Mouse (Mus musculus) forebrain, embryonic 11.5 days (tissue): ENCODE data around the gene Ugt1a8. TPM values are rescaled to one million over a fixed set of nuclear protein-coding genes. Genes with fewer than 3 reads are reported as not detected.

ENCODE experiments used
- ATAC-seq: fragments of 200-750 bp; cut with Nextera tagmentation; replicated peaks from 2 replicates; pipeline ENCODE4 v1.8.0; 2017; ENCODE audit warnings: moderate TSS enrichment; ENCODE audit not compliant: low FRiP score
- DNase-seq: peaks from one replicate; pipeline ENCODE4 v3.0.0-alpha.2; 2017; ENCODE audit warnings: low spot score
- H3K27ac ChIP-seq: fragments of 300-500 bp; sonication (generic); 2 replicates; pipeline ENCODE4 v1.5.1; 2014; ENCODE audit warnings: low read depth, low read length
- H3K27me3 ChIP-seq: fragments of 300-500 bp; sonication (generic); 2 replicates; pipeline ENCODE4 v1.6.1; 2014; ENCODE audit warnings: mild to moderate bottlenecking, low read length, mixed read lengths; ENCODE audit not compliant: control insufficient read depth, insufficient read depth
- H3K36me3 ChIP-seq: fragments of 300-500 bp; sonication (generic); 2 replicates; pipeline ENCODE4 v1.6.1; 2014; ENCODE audit warnings: mild to moderate bottlenecking, low read length, moderate library complexity, mixed read lengths; ENCODE audit not compliant: control insufficient read depth, insufficient read depth
- H3K4me1 ChIP-seq: fragments of 300-500 bp; sonication (generic); replicated peaks from 2 replicates; pipeline ENCODE4 v1.6.1; 2014; ENCODE audit warnings: low read length, mixed read lengths; ENCODE audit not compliant: control insufficient read depth, insufficient read depth
- H3K4me2 ChIP-seq: fragments of 300-500 bp; sonication (generic); 2 replicates; pipeline ENCODE4 v1.6.1; 2014; ENCODE audit warnings: low read depth, mild to moderate bottlenecking, low read length, moderate library complexity, mixed read lengths; ENCODE audit not compliant: severe bottlenecking
- H3K4me3 ChIP-seq: fragments of 300-500 bp; sonication (generic); 2 replicates; pipeline ENCODE4 v1.5.1; 2014; ENCODE audit warnings: low read depth, low read length
- H3K9ac ChIP-seq: fragments of 300-500 bp; sonication (generic); 2 replicates; pipeline ENCODE4 v1.6.1; 2014; ENCODE audit warnings: low read length
- H3K9me3 ChIP-seq: fragments of 300-500 bp; sonication (generic); 2 replicates; pipeline ENCODE4 v1.6.1; 2016; ENCODE audit warnings: low read length, mixed read lengths; ENCODE audit not compliant: control insufficient read depth
- WGBS: fragments of 180-500 bp; shearing (Covaris S2); extraction: QIAGEN DNeasy Blood & Tissue Kit; methylation state at CpG from one replicate; pipeline ENCODE4 v1.1.7; 2014; 5-methylcytosine and 5-hydroxymethylcytosine counted together
- polyA plus RNA-seq: library from polyadenylated mRNA; unstranded; fragments of >200 nt; fragmentation: Nextera tagmentation; extraction: Ambion mirVana; gene quantifications from 2 replicates; pipeline ENCODE4 v1.2.1, GENCODE M21; 2014

Gene Ugt1a8
- polyA plus RNA-seq, 1 experiment from 2014 or later: not detected

GRCm38 (mm10) chr1:88211812-88212211, 124.2 kb downstream of the Ugt1a8 start, which contains the start of gene Ugt1a1:
Gene Ugt1a1 (plus strand): TSS chr1:88211959.
- peak; percentile 59 for DNase-seq
- Histone ChIP-seq H3K27me3 (no peaks in the 10 kb centered on the region), H3K4me1 (no peaks in the 10 kb centered on the region), H3K36me3 (no peaks in the 10 kb centered on the region), H3K4me3 (no peak within 1 kb of the TSS), H3K9ac (no peak within 1 kb of the TSS), H3K9me3 (peaks cover 51% of the 10 kb centered on the region), H3K27ac (no peak within 1 kb of the TSS), H3K4me2 (no peak within 1 kb of the TSS)
- ATAC-seq: 0 out of 2 replicates have a peak, but pooled peaks have one; percentile 4
- WGBS: 68% methylated on average over 8 of the region's 8 CpGs

- Histone ChIP-seq H3K9me3 (peaks cover 58% of the 10 kb centered on the region), H3K4me1 (no peaks in the 10 kb centered on the region), H3K27me3 (no peaks in the 10 kb centered on the region), H3K4me3 (no peak overlapping the region), H3K4me2 (no peak overlapping the region), H3K36me3 (no peaks in the 10 kb centered on the region), H3K27ac (no peak overlapping the region), H3K9ac (no peak overlapping the region)
- peak; percentile 16 for ATAC-seq
- WGBS: 61% methylated on average over 8 of the region's 8 CpGs
- DNase-seq: peak; percentile 55
Observed at GRCm38 (mm10) chr1:88212341-88213045, 124.9 kb downstream of the Ugt1a8 start.

- Histone ChIP-seq H3K4me3 (no peak overlapping the region), H3K4me2 (no peak overlapping the region), H3K27ac (no peak overlapping the region), H3K9me3 (peaks cover 60% of the 10 kb centered on the region), H3K4me1 (no peaks in the 10 kb centered on the region), H3K36me3 (no peaks in the 10 kb centered on the region), H3K27me3 (no peaks in the 10 kb centered on the region), H3K9ac (no peak overlapping the region)
- no peak for DNase-seq
- 79% methylated on average over 1 of the region's 1 CpGs for WGBS
- no peak for ATAC-seq
Observed at GRCm38 (mm10) chr1:88213061-88213460, 125.4 kb downstream of the Ugt1a8 start.

GRCm38 (mm10) chr1:88213766-88214461, 126.3 kb downstream of the Ugt1a8 start:
- ATAC-seq (no peak), DNase-seq (peak; percentile 66)
- WGBS: 86% methylated on average over 2 of the region's 2 CpGs
- H3K9ac ChIP-seq: no peak overlapping the region
- H3K4me2 ChIP-seq: no peak overlapping the region
- no peaks in the 10 kb centered on the region for H3K27me3 ChIP-seq
- H3K4me1 ChIP-seq: no peaks in the 10 kb centered on the region
- H3K36me3 ChIP-seq: no peaks in the 10 kb centered on the region
- H3K27ac ChIP-seq: no peak overlapping the region
- peaks cover 60% of the 10 kb centered on the region for H3K9me3 ChIP-seq
- H3K4me3 ChIP-seq: no peak overlapping the region

- 80% methylated on average over 2 of the region's 2 CpGs for WGBS
- Histone ChIP-seq H3K27ac (no peak overlapping the region), H3K9me3 (peaks cover 60% of the 10 kb centered on the region), H3K36me3 (no peaks in the 10 kb centered on the region), H3K4me1 (no peaks in the 10 kb centered on the region), H3K4me3 (no peak overlapping the region), H3K4me2 (no peak overlapping the region), H3K27me3 (no peaks in the 10 kb centered on the region), H3K9ac (no peak overlapping the region)
- peak; percentile 51 for DNase-seq
- ATAC-seq: no peak
Observed at GRCm38 (mm10) chr1:88214462-88214952, 126.9 kb downstream of the Ugt1a8 start.

GRCm38 (mm10) chr1:88215466-88216380, 128.1 kb downstream of the Ugt1a8 start:
- Histone ChIP-seq H3K9me3 (peaks cover 60% of the 10 kb centered on the region), H3K27me3 (no peaks in the 10 kb centered on the region), H3K4me1 (no peaks in the 10 kb centered on the region), H3K36me3 (no peaks in the 10 kb centered on the region), H3K4me3 (no peak overlapping the region), H3K9ac (no peak overlapping the region), H3K4me2 (no peak overlapping the region), H3K27ac (no peak overlapping the region)
- DNase-seq (peak; percentile 54), ATAC-seq (no peak)
- 71% methylated on average over 10 of the region's 10 CpGs for WGBS

GRCm38 (mm10) chr1:88216551-88216950, 128.9 kb downstream of the Ugt1a8 start:
- WGBS: 54% methylated on average over 2 of the region's 2 CpGs
- peaks cover 57% of the 10 kb centered on the region for H3K9me3 ChIP-seq
- DNase-seq (peak; percentile 51), ATAC-seq (no peak)
- H3K4me2 ChIP-seq: no peak overlapping the region
- H3K27ac ChIP-seq: no peak overlapping the region
- H3K9ac ChIP-seq: no peak overlapping the region
- H3K27me3 ChIP-seq: no peaks in the 10 kb centered on the region
- H3K36me3 ChIP-seq: no peaks in the 10 kb centered on the region
- no peaks in the 10 kb centered on the region for H3K4me1 ChIP-seq
- H3K4me3 ChIP-seq: no peak overlapping the region

- DNase-seq: peak; percentile 55
- Histone ChIP-seq H3K36me3 (no peaks in the 10 kb centered on the region), H3K9me3 (peaks cover 53% of the 10 kb centered on the region), H3K4me2 (no peak overlapping the region), H3K4me3 (no peak overlapping the region), H3K9ac (no peak overlapping the region), H3K27ac (no peak overlapping the region), H3K4me1 (no peaks in the 10 kb centered on the region), H3K27me3 (no peaks in the 10 kb centered on the region)
- 68% methylated on average over 2 of the region's 2 CpGs for WGBS
- no peak for ATAC-seq
Observed at GRCm38 (mm10) chr1:88217144-88217543, 129.5 kb downstream of the Ugt1a8 start.
